ENCODE assay signal across 8 mouse cellular contexts in the genomic region with DNA sequence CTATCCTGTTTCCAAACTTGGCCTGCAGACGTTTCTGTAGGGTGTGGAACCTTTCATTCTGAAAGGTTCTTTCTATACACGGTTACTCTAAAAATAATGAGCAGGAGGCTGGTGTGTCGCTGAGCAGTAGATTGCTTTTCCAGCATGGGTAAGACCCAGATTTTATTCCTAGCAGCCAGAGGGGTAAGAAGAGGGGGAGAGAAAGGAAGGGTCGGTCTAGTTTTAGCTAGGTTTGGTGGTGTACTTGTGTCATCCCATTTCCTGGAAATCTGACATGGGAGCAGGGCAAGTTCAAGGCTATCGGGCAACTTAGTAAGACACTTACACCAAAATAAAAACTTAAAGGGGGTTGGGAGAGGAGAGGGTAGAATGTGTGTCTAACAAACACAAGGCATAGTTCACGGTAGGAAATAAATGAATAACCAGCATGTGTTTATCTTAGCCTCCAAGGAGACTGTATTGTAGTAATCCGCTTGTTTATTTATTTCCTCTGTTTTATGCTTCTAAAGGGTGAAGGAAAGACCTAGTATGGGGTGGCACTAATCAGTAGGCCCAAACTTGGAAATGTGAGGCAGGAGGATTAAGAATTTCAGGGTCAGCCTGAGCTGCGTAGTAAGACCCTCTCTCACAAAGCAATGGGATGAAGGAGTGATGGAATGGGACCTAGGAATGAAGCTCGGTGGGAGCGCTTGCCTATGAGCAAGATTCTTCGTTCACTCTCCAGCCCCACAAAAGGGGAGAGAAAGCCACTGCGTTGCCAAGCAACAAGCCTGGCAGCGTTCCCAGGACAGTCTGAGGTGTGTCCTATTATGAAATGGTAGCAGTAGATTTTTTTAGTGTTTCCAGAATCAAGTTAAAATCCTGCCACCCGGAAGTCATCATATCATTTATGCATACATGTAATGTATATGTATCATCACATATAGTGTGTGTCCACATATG. TPM values are rescaled to one million over a fixed set of nuclear protein-coding genes. Genes with fewer than 3 reads are reported as not detected.
DNase-seq lines count a peak whose midpoint lies in the region; ATAC-seq lines count a peak whose summit lies in the region.

No protein-coding gene starts in this region.

- intact Hi-C loops in heart, postnatal 10 days (cut with DNase I): no loop called here

- no peaks in the 10 kb centered on the region for H3K36me3 ChIP-seq in midbrain, embryonic 11.5 days (ENCODE audit: control insufficient read depth, insufficient read depth, low read length)
- H3K36me3 ChIP-seq in midbrain, embryonic 10.5 days: no peaks in the 10 kb centered on the region

- no peaks in the 10 kb centered on the region for H3K9me3 ChIP-seq in midbrain, embryonic 11.5 days (ENCODE audit: control insufficient read depth, low read length)
- H3K9me3 ChIP-seq in midbrain, embryonic 10.5 days (replicated peaks): no peaks in the 10 kb centered on the region

- no peak overlapping the region for H3K4me3 ChIP-seq in midbrain, embryonic 11.5 days (ENCODE audit: low read depth, low read length)
- no peak overlapping the region for H3K4me3 ChIP-seq in midbrain, embryonic 10.5 days

- peak; percentile 81 for DNase-seq in midbrain, embryonic 11.5 days (ENCODE audit: low spot score, missing footprints)
- DNase-seq in midbrain, embryonic 10.5 days (ENCODE audit: low spot score): no peak
- DNase-seq in cerebellum, adult 9-11 months: peak; percentile 48
- peak; percentile 87 to 88 for DNase-seq in heart, postnatal 10 days
- DNase-seq in layer of hippocampus, postnatal 10 days (ENCODE audit: low spot score in 2 of 2): peak; percentile 72 to 74
- peak; percentile 49 to 75 for DNase-seq in urinary bladder, postnatal 4 days (ENCODE audit: low spot score in 2 of 2)

- no peak for ATAC-seq in midbrain, embryonic 11.5 days (ENCODE audit: low FRiP score)
- ATAC-seq in megakaryocyte progenitor cell, adult 5-6 weeks (replicated peaks; ENCODE audit: poor library complexity): peak; percentile 24; the same call in 1 of the 2 replicates
- no peak for ATAC-seq in monocyte, adult 5-6 weeks (replicated peaks; ENCODE audit: insufficient number of reproducible peaks, low FRiP score, low TSS enrichment, poor library complexity, severe bottlenecking)

- no peak overlapping the region for H3K27ac ChIP-seq in midbrain, embryonic 11.5 days (ENCODE audit: low read depth, low read length)
- H3K27ac ChIP-seq in midbrain, embryonic 10.5 days (replicated peaks): no peak overlapping the region

- H3K9ac ChIP-seq in midbrain, embryonic 11.5 days (ENCODE audit: low read length): no peak overlapping the region

- H3K4me1 ChIP-seq in midbrain, embryonic 11.5 days (ENCODE audit: control insufficient read depth, insufficient read depth, low read length): no peaks in the 10 kb centered on the region
- 0 out of 2 replicates have a peak, but pooled peaks cover 4% of the 10 kb centered on the region for H3K4me1 ChIP-seq in midbrain, embryonic 10.5 days

- no peaks in the 10 kb centered on the region for H3K27me3 ChIP-seq in midbrain, embryonic 11.5 days (ENCODE audit: control insufficient read depth, insufficient read depth, low read length)
- peaks cover 2% of the 10 kb centered on the region; the same call in 1 of the 2 replicates for H3K27me3 ChIP-seq in midbrain, embryonic 10.5 days (ENCODE audit: low read depth, poor library complexity, severe bottlenecking)

- no peak overlapping the region for H3K4me2 ChIP-seq in midbrain, embryonic 11.5 days

- 75% methylated on average over 14 of the region's 14 CpGs for WGBS in midbrain, embryonic 11.5 days
- 80% methylated on average over 14 of the region's 14 CpGs for WGBS in midbrain, embryonic 10.5 days

RNA-seq across cellular contexts. Expression of gene Nceh1, which starts 6.8 kb away (rescaled TPM):
- polyA plus RNA-seq in midbrain, embryonic 11.5 days (2014; fragmentation: Nextera tagmentation; extraction: Ambion mirVana): 4.1 and 4.4 TPM in 2 replicates
- polyA plus RNA-seq in midbrain, embryonic 10.5 days (2016; fragmentation: Nextera tagmentation; extraction: Ambion mirVana): 4.6 and 4.9 TPM in 2 replicates
- 100 to 1,000 TPM; 167 TPM for total RNA-seq in heart, postnatal 10 days (2021)
- 10 to 100 TPM; 79.8 to 82.2 TPM for total RNA-seq in layer of hippocampus, postnatal 10 days (2021)
- 17.6 and 18.4 TPM in 2 replicates for total RNA-seq in megakaryocyte progenitor cell, adult 5-6 weeks (2015)
- 16.8 and 17.5 TPM in 2 replicates for total RNA-seq in megakaryocyte progenitor cell, adult 5-6 weeks (2017)
- 12.1 to 15.1 TPM (median 15.0 TPM) in 3 replicates for total RNA-seq in monocyte, adult 5-6 weeks (2017)

RNA-seq across cellular contexts. Expression of gene Ect2, which starts 35.9 kb away (rescaled TPM):
- polyA plus RNA-seq in midbrain, embryonic 11.5 days (2014; fragmentation: Nextera tagmentation; extraction: Ambion mirVana): 113 and 121 TPM in 2 replicates
- 102 and 106 TPM in 2 replicates for polyA plus RNA-seq in midbrain, embryonic 10.5 days (2016; fragmentation: Nextera tagmentation; extraction: Ambion mirVana)
- total RNA-seq in heart, postnatal 10 days (2021): 1 to 10 TPM; 9.3 to 9.6 TPM
- total RNA-seq in layer of hippocampus, postnatal 10 days (2021): 1 to 10 TPM; 2.9 to 4.3 TPM
- total RNA-seq in megakaryocyte progenitor cell, adult 5-6 weeks (2015): 76.1 and 84.2 TPM in 2 replicates
- total RNA-seq in megakaryocyte progenitor cell, adult 5-6 weeks (2017): 74.3 and 75.3 TPM in 2 replicates
- 2.9 to 7.0 TPM (median 6.5 TPM) in 3 replicates for total RNA-seq in monocyte, adult 5-6 weeks (2017)
